Mouse (Mus musculus) embryonic facial prominence, embryonic 11.5 days (tissue): Measurements from ENCODE around the gene Gm3542. TPM values are rescaled to one million over a fixed set of nuclear protein-coding genes. Genes with fewer than 3 reads are reported as not detected.
"Not testable (repeated sequence)": the region's sequence is repeated elsewhere in the genome, so short reads cannot be mapped to it uniquely, and the experiment has no call there.

Experiments used
- ATAC-seq: fragments of 200-750 bp; cut with Nextera tagmentation; replicated peaks from 2 replicates; pipeline ENCODE4 v1.8.0; 2017; ENCODE audit warnings: low read depth; ENCODE audit not compliant: insufficient number of reproducible peaks, low FRiP score, low TSS enrichment
- DNase-seq: peaks from one replicate; pipeline ENCODE4 v3.0.0-alpha.2; 2015; ENCODE audit warnings: low spot score
- H3K27ac ChIP-seq: fragments of 300-500 bp; sonication (generic); replicated peaks from 2 replicates; pipeline ENCODE4 v1.5.1; 2014; ENCODE audit warnings: mild to moderate bottlenecking, low read depth, low read length, control low read depth
- H3K27me3 ChIP-seq: fragments of 300-500 bp; sonication (generic); 2 replicates; pipeline ENCODE4 v1.6.1; 2014; ENCODE audit warnings: mild to moderate bottlenecking, low read length, moderate library complexity, mixed read lengths; ENCODE audit not compliant: control insufficient read depth, insufficient read depth
- H3K36me3 ChIP-seq: fragments of 300-500 bp; sonication (generic); replicated peaks from 2 replicates; pipeline ENCODE4 v1.6.1; 2014; ENCODE audit warnings: low read depth, mild to moderate bottlenecking, low read length, moderate library complexity, mixed read lengths; ENCODE audit not compliant: control insufficient read depth, insufficient read depth
- H3K4me1 ChIP-seq: fragments of 300-500 bp; sonication (generic); 2 replicates; pipeline ENCODE4 v1.6.1; 2014; ENCODE audit warnings: low read length, mixed read lengths; ENCODE audit not compliant: control insufficient read depth, insufficient read depth
- H3K4me2 ChIP-seq: fragments of 300-500 bp; sonication (generic); 2 replicates; pipeline ENCODE4 v1.6.1; 2014; ENCODE audit warnings: low read depth, mild to moderate bottlenecking, control low read depth, low read length, moderate library complexity
- H3K4me3 ChIP-seq: fragments of 300-500 bp; sonication (generic); 2 replicates; pipeline ENCODE4 v1.5.1; 2014; ENCODE audit warnings: low read depth, low read length, control low read depth
- H3K9ac ChIP-seq: fragments of 300-500 bp; sonication (generic); replicated peaks from 2 replicates; pipeline ENCODE4 v1.6.1; 2014; ENCODE audit warnings: mild to moderate bottlenecking, control low read depth, low read length
- H3K9me3 ChIP-seq: fragments of 300-500 bp; sonication (generic); replicated peaks from 2 replicates; pipeline ENCODE4 v1.6.1; 2016; ENCODE audit warnings: mild to moderate bottlenecking, low read length, inconsistent platforms, mixed read lengths; ENCODE audit not compliant: control insufficient read depth
- WGBS: fragments of 180-500 bp; shearing (Covaris S2); extraction: QIAGEN DNeasy Blood & Tissue Kit; methylation state at CpG from one replicate; pipeline ENCODE4 v1.1.7; 2014; 5-methylcytosine and 5-hydroxymethylcytosine counted together
- polyA plus RNA-seq: library from polyadenylated mRNA; unstranded; fragments of >200 nt; fragmentation: Nextera tagmentation; extraction: Ambion mirVana; gene quantifications from 2 replicates; pipeline ENCODE4 v1.2.1, GENCODE M21; 2014

Gene Gm3542
- polyA plus RNA-seq = not detected in 2 replicates

DNA sequence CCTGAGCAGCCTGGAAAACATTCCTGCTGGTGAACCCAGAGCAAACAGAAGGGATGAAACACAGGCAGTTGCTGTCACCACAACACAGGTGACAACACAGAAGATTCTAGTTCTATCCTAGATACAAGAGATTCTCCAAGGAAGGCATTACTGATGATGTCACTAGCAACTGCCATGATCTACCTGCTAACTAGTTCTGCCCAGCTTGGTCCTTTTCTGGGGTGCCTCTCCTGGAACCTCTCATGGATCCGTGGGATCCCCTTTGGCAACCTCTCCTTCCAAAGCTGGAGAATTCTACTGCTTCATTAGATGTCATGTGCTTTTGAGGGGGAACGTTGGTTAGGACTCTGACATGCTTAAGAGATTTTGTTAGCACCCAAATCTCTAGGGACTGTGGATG lies at the start of gene Gm3542:
Gene Gm3542, minus strand, starts transcription at position 101 of the 400 bp plus-strand sequence.
- not testable (repeated sequence) for H3K9ac ChIP-seq, ATAC-seq, H3K27ac ChIP-seq, H3K4me2 ChIP-seq, H3K4me1 ChIP-seq, DNase-seq, H3K4me3 ChIP-seq, H3K27me3 ChIP-seq, H3K9me3 ChIP-seq, H3K36me3 ChIP-seq
- WGBS = no CpG with 5 or more reads among the region's 2 CpGs

Other genes with a start within 250 kb of the Gm3542 start
- not detected in 2 replicates for gene Gm8279, start 203.4 kb downstream of the Gm3542 start, polyA plus RNA-seq
- gene Gm3317, start 170.4 kb downstream of the Gm3542 start, polyA plus RNA-seq = not detected in 2 replicates
- not detected in 2 replicates for gene Gm8271, start 149.1 kb downstream of the Gm3542 start, polyA plus RNA-seq
- not detected in 2 replicates for gene Gm3526, start 74.3 kb downstream of the Gm3542 start, polyA plus RNA-seq
- gene Gm3500, start 54.1 kb upstream of the Gm3542 start, polyA plus RNA-seq = not detected in 2 replicates
- 1.2 and 1.7 TPM in 2 replicates for gene Gm3194, start 120.5 kb upstream of the Gm3542 start, polyA plus RNA-seq
- gene Gm8246, start 142.9 kb upstream of the Gm3542 start, polyA plus RNA-seq = not detected in 2 replicates
- not detected in 2 replicates for gene Gm3187, start 149.3 kb upstream of the Gm3542 start, polyA plus RNA-seq
- 1.9 and 2.8 TPM in 2 replicates for gene Gm3488, start 166.7 kb upstream of the Gm3542 start, polyA plus RNA-seq
- not detected in 2 replicates for gene Gm3532, start 203.6 kb upstream of the Gm3542 start, polyA plus RNA-seq